Mouse (Mus musculus) ovary, postnatal 14 days (tissue): ENCODE measurements around the gene Pon1.
"Not testable (repeated sequence)": the region's sequence is repeated elsewhere in the genome, so short reads cannot be mapped to it uniquely, and the experiment has no call there.

ENCODE experiments used
- DNase-seq: peaks from one replicate; pipeline ENCODE4 v3.0.0; 2022; ENCODE audit warnings: low spot score

Gene Pon1

GRCm38 (mm10) chr6:5193693-5194092, at the start of gene Pon1:
Gene Pon1, minus strand, starts transcription at chr6:5193946.
- DNase-seq: no peak

- DNase-seq: no peak
Observed at GRCm38 (mm10) chr6:5238799-5239198, 45.1 kb upstream of the Pon1 start.

GRCm38 (mm10) chr6:5237510-5237909, 43.8 kb upstream of the Pon1 start:
- no peak for DNase-seq

- DNase-seq: no peak
Observed at GRCm38 (mm10) chr6:5236843-5237371, 43.2 kb upstream of the Pon1 start.

GRCm38 (mm10) chr6:5234563-5234962, 40.8 kb upstream of the Pon1 start:
- no peak for DNase-seq

- no peak for DNase-seq
Observed at GRCm38 (mm10) chr6:5233812-5234211, 40.1 kb upstream of the Pon1 start.

GRCm38 (mm10) chr6:5232022-5232421, 38.3 kb upstream of the Pon1 start:
- DNase-seq: no peak

- DNase-seq: no peak
Observed at GRCm38 (mm10) chr6:5230261-5230660, 36.5 kb upstream of the Pon1 start.

- DNase-seq: not testable (repeated sequence)
Observed at GRCm38 (mm10) chr6:5223551-5223950, 29.8 kb upstream of the Pon1 start.

- DNase-seq: no peak
Observed at GRCm38 (mm10) chr6:5222080-5222479, 28.3 kb upstream of the Pon1 start.

- DNase-seq: no peak
Observed at GRCm38 (mm10) chr6:5218190-5218589, 24.4 kb upstream of the Pon1 start.

- DNase-seq: no peak
Observed at GRCm38 (mm10) chr6:5207817-5208216, 14.1 kb upstream of the Pon1 start.

- no peak for DNase-seq
Observed at GRCm38 (mm10) chr6:5199916-5200315, 6.2 kb upstream of the Pon1 start.

- no peak for DNase-seq
Observed at GRCm38 (mm10) chr6:5199376-5199905, 5.7 kb upstream of the Pon1 start.

GRCm38 (mm10) chr6:5198590-5198989, 4.8 kb upstream of the Pon1 start:
- no peak for DNase-seq

GRCm38 (mm10) chr6:5190761-5191160, 3.0 kb downstream of the Pon1 start:
- no peak for DNase-seq

GRCm38 (mm10) chr6:5189507-5189906, 4.2 kb downstream of the Pon1 start:
- no peak for DNase-seq

- no peak for DNase-seq
Observed at GRCm38 (mm10) chr6:5188938-5189337, 4.8 kb downstream of the Pon1 start.

GRCm38 (mm10) chr6:5188036-5188435, 5.7 kb downstream of the Pon1 start:
- no peak for DNase-seq

- DNase-seq: no peak
Observed at GRCm38 (mm10) chr6:5187586-5187985, 6.2 kb downstream of the Pon1 start.

- no peak for DNase-seq
Observed at GRCm38 (mm10) chr6:5186229-5186950, 7.4 kb downstream of the Pon1 start.

- DNase-seq: no peak
Observed at GRCm38 (mm10) chr6:5180645-5181044, 13.1 kb downstream of the Pon1 start.

- no peak for DNase-seq
Observed at GRCm38 (mm10) chr6:5179189-5179588, 14.6 kb downstream of the Pon1 start.
